Mouse (Mus musculus) testis, adult 2 months (tissue): ENCODE measurements at regions not wholly inside any gene's neighbourhood (a gene's known extent, or its start where the extent isn't known, plus 50 kb on each side); places are given as distances from the start of the nearest gene placed in this dataset.

ENCODE experiments used
- CTCF ChIP-seq: fragments of 200-500 bp; IDR thresholded peaks from 2 replicates; pipeline ENCODE4 v1.5.1; 2012; ENCODE audit warnings: low read depth, mild to moderate bottlenecking, inconsistent platforms, low read length, moderate library complexity; ENCODE audit not compliant: control insufficient read depth, insufficient read depth, insufficient replicate concordance
- POLR2A ChIP-seq: fragments of 200-500 bp; IDR thresholded peaks from 2 replicates; pipeline ENCODE4 v1.6.1; 2012; ENCODE audit warnings: low read depth, mild to moderate bottlenecking, inconsistent platforms, low read length, moderate library complexity; ENCODE audit not compliant: control insufficient read depth

GRCm38 (mm10) chr12:26781537-26781936 is 312.5 kb downstream of the Cmpk2 start:
- TF ChIP-seq POLR2A (no peak), CTCF (no peak)
